In the genomic region with DNA sequence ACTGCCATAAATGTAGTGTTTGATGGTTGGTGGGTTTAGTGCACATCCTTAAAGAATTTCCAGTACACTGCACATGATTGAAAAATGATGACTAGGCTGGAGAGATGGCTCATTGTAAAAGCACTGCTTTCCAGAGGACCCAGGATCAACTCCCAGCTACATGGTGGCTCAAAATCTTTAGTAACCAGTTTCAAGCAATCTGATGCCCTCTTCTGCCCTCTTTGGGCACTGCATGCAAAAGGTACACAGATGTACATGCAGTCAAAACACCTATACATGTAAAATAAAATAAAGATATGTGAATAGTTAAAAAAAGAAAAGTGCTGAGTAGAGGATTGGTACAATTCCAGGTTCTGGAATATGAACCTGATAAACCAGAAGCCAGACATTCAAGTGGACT, we compare ENCODE assay signal across 13 mouse cellular contexts. TPM values are rescaled to one million over a fixed set of nuclear protein-coding genes. Genes with fewer than 3 reads are reported as not detected.
DNase-seq lines count a peak whose midpoint lies in the region; ATAC-seq lines count a peak whose summit lies in the region.
"Had no signal": no experiment of that assay in that cellular context is flagged by ENCODE, and none has a peak within 500 bp of the region (broad histone marks: within the 10 kb centered on the region; RNA-seq: fewer than 3 reads in every experiment).

No protein-coding gene starts in this region.

- no peaks in the 10 kb centered on the region for H3K9me3 ChIP-seq in neural tube, embryonic 11.5 days (ENCODE audit: control insufficient read depth, low read length)
- H3K9me3 ChIP-seq in neural tube, embryonic 15.5 days (replicated peaks): no peaks in the 10 kb centered on the region
- H3K9me3 ChIP-seq: hindbrain, embryonic 10.5 days had no signal

- ATAC-seq in neural tube, embryonic 11.5 days (ENCODE audit: insufficient read depth, low FRiP score, low TSS enrichment): no peak
- ATAC-seq in neural tube, embryonic 15.5 days (ENCODE audit: low FRiP score): no peak
- peak; percentile 57; the same call in 1 of the 2 replicates for ATAC-seq in megakaryocyte progenitor cell, adult 5-6 weeks (replicated peaks; ENCODE audit: poor library complexity)
- ATAC-seq: midbrain, embryonic 16.5 days had no signal

- H3K27me3 ChIP-seq in neural tube, embryonic 11.5 days (ENCODE audit: control insufficient read depth, insufficient read depth, low read length): no peaks in the 10 kb centered on the region
- no peaks in the 10 kb centered on the region for H3K27me3 ChIP-seq in neural tube, embryonic 15.5 days (replicated peaks)

- H3K9ac ChIP-seq in neural tube, embryonic 11.5 days (ENCODE audit: low read length): no peak overlapping the region
- no peak overlapping the region for H3K9ac ChIP-seq in neural tube, embryonic 15.5 days (replicated peaks)

- no peak overlapping the region for H3K27ac ChIP-seq in neural tube, embryonic 11.5 days (ENCODE audit: low read depth, low read length)
- no peak overlapping the region for H3K27ac ChIP-seq in neural tube, embryonic 15.5 days (replicated peaks)
- H3K27ac ChIP-seq: hindbrain, embryonic 10.5 days had no signal

- no peak overlapping the region for H3K4me3 ChIP-seq in neural tube, embryonic 11.5 days (ENCODE audit: low read depth, low read length)
- no peak overlapping the region for H3K4me3 ChIP-seq in neural tube, embryonic 15.5 days (replicated peaks)
- H3K4me3 ChIP-seq: hindbrain, embryonic 10.5 days had no signal

- H3K36me3 ChIP-seq in neural tube, embryonic 11.5 days (ENCODE audit: control insufficient read depth, insufficient read depth, low read length): peaks cover 19% of the 10 kb centered on the region
- 0 out of 2 replicates have a peak, but pooled peaks cover 3% of the 10 kb centered on the region for H3K36me3 ChIP-seq in neural tube, embryonic 15.5 days

- DNase-seq in adrenal gland, postnatal 36 days: peak; percentile 12 to 32
- DNase-seq in adrenal gland, adult 2 months: no peak
- DNase-seq in kidney, adult 18-20 months: peak; percentile 28
- DNase-seq in kidney, adult 11 months: no peak
- peak; percentile 18 for DNase-seq in neural tube, embryonic 11.5 days (ENCODE audit: low spot score)
- no peak for DNase-seq in MN1 (ENCODE audit: low spot score)
- DNase-seq: cerebellum, postnatal 25 days; gastrocnemius, postnatal 25 days had no signal

- no peaks in the 10 kb centered on the region for H3K4me1 ChIP-seq in neural tube, embryonic 11.5 days (ENCODE audit: control insufficient read depth, insufficient read depth, low read length)
- H3K4me1 ChIP-seq in neural tube, embryonic 15.5 days: no peaks in the 10 kb centered on the region
- H3K4me1 ChIP-seq: hindbrain, embryonic 10.5 days had no signal

- H3K4me2 ChIP-seq in neural tube, embryonic 11.5 days (ENCODE audit: low read depth): no peak overlapping the region
- H3K4me2 ChIP-seq in neural tube, embryonic 15.5 days: no peak overlapping the region

RNA-seq across cellular contexts. Expression of gene Ticrr, which starts 19.2 kb away (rescaled TPM):
- total RNA-seq in adrenal gland, postnatal 36 days (2021): under 1 TPM; 0.49 to 0.50 TPM
- total RNA-seq in adrenal gland, adult 2 months (2021): under 1 TPM; 0.10 to 0.17 TPM
- polyA plus RNA-seq in adrenal gland, adult 2 months (2012; rRNA removed): 0.18 and 0.25 TPM in 2 replicates
- 13.2 and 14.0 TPM in 2 replicates for polyA plus RNA-seq in neural tube, embryonic 11.5 days (2014; fragmentation: Nextera tagmentation; extraction: Ambion mirVana)
- polyA plus RNA-seq in neural tube, embryonic 15.5 days (2015; fragmentation: Nextera tagmentation; extraction: Ambion mirVana): 1.4 and 3.2 TPM in 2 replicates
- total RNA-seq in megakaryocyte progenitor cell, adult 5-6 weeks (2015): 32.2 and 41.3 TPM in 2 replicates
- 16.9 and 19.4 TPM in 2 replicates for total RNA-seq in megakaryocyte progenitor cell, adult 5-6 weeks (2017)

RNA-seq across cellular contexts. Expression of gene Kif7, which starts 36.3 kb away (rescaled TPM):
- 1 to 10 TPM; 4.1 TPM for total RNA-seq in adrenal gland, postnatal 36 days (2021)
- 1 to 10 TPM; 1.8 to 4.2 TPM for total RNA-seq in adrenal gland, adult 2 months (2021)
- 2.9 and 4.7 TPM in 2 replicates for polyA plus RNA-seq in adrenal gland, adult 2 months (2012; rRNA removed)
- polyA plus RNA-seq in neural tube, embryonic 11.5 days (2014; fragmentation: Nextera tagmentation; extraction: Ambion mirVana): 5.0 and 5.2 TPM in 2 replicates
- polyA plus RNA-seq in neural tube, embryonic 15.5 days (2015; fragmentation: Nextera tagmentation; extraction: Ambion mirVana): 1.6 and 1.9 TPM in 2 replicates
- total RNA-seq in megakaryocyte progenitor cell, adult 5-6 weeks (2015): 0.30 and 0.49 TPM in 2 replicates
- 1.0 and 1.5 TPM in 2 replicates for total RNA-seq in megakaryocyte progenitor cell, adult 5-6 weeks (2017)

RNA-seq across cellular contexts. Expression of gene Plin1, which starts 53.5 kb away (rescaled TPM):
- 100 to 1,000 TPM; 500 to 527 TPM for total RNA-seq in adrenal gland, postnatal 36 days (2021)
- total RNA-seq in adrenal gland, adult 2 months (2021): 100 to 1,000 TPM; 564 to 869 TPM
- polyA plus RNA-seq in adrenal gland, adult 2 months (2012; rRNA removed): 554 and 930 TPM in 2 replicates
- 0.15 TPM in 1 of 2 replicates, not detected in the other for polyA plus RNA-seq in neural tube, embryonic 11.5 days (2014; fragmentation: Nextera tagmentation; extraction: Ambion mirVana)
- 0.05 TPM in 1 of 2 replicates, not detected in the other for polyA plus RNA-seq in neural tube, embryonic 15.5 days (2015; fragmentation: Nextera tagmentation; extraction: Ambion mirVana)
- not detected in 2 replicates for total RNA-seq in megakaryocyte progenitor cell, adult 5-6 weeks (2015)
- total RNA-seq in megakaryocyte progenitor cell, adult 5-6 weeks (2017): not detected in 2 replicates
- polyA plus RNA-seq: hindbrain, embryonic 10.5 days; liver, adult 2 months had no signal

Comparison
In these comparisons a context has a peak if more than half of its experiments do, and no peak if none do; other contexts are left out.
1. DNase-seq: peak in adrenal gland, postnatal 36 days (2 of 2), kidney, adult 18-20 months (single experiment) and neural tube, embryonic 11.5 days (single experiment); none in adrenal gland, adult 2 months (single experiment), kidney, adult 11 months (single experiment) and MN1 (single experiment).
2. RNA of gene Ticrr, which starts 19.2 kb away (total RNA-seq): 16.9 to 41.3 TPM in megakaryocyte progenitor cell, adult 5-6 weeks; 0.49 to 0.50 TPM in adrenal gland, postnatal 36 days and 0.10 to 0.17 TPM in adrenal gland, adult 2 months; every median in the first group is over 10 times any median in the second.
3. RNA of gene Plin1, which starts 53.5 kb away (total RNA-seq): 564 to 869 TPM in adrenal gland, adult 2 months and 500 to 527 TPM in adrenal gland, postnatal 36 days; not detected in megakaryocyte progenitor cell, adult 5-6 weeks; every median in the first group is over 100 times any median in the second.